Comparison of ENCODE assay signal across 8 mouse cellular contexts in the genomic region with DNA sequence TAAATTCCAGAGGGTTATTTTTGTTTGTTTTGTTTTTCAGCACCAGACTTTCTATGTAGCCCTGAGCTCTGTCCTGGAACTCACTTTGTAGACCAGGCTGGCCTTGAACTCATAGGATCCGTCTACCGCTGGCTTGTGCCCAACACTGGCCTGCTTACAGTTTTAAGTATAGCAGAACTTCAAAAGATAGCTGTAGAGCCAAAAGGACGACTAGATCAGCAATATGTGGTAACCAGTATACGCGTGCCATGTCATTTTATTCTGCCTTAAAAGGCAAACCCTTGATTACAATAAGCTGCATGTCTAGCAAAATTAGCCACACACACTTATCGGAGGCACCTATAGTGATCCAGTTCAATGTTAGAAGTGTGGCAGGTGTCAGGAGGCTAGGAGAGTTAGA. TPM values are rescaled to one million over a fixed set of nuclear protein-coding genes. Genes with fewer than 3 reads are reported as not detected.
DNase-seq lines count a peak whose midpoint lies in the region; ATAC-seq and TF ChIP-seq lines count a peak whose summit lies in the region.

No protein-coding gene starts in this region.

- peaks cover 6% of the 10 kb centered on the region for H3K4me1 ChIP-seq in thymus, adult 2 months (replicated peaks; ENCODE audit: control insufficient read depth, insufficient read depth, low read length)
- peaks cover 28% of the 10 kb centered on the region for H3K4me1 ChIP-seq in neural tube, embryonic 13.5 days (replicated peaks)

- 5% methylated on average over 6 of the region's 6 CpGs for WGBS in thymus, adult 2 months
- WGBS in neural tube, embryonic 13.5 days: 68% methylated on average over 6 of the region's 6 CpGs

- no peak for TF ChIP-seq POLR2A in thymus, adult 2 months (IDR thresholded peaks at IDR 0.05; ENCODE audit: control insufficient read depth, extremely low read depth, insufficient read depth, low read length, poor library complexity)

- H3K36me3 ChIP-seq in thymus, adult 2 months (ENCODE audit: control insufficient read depth, insufficient read depth, low read length): peaks cover 27% of the 10 kb centered on the region
- peaks cover 34% of the 10 kb centered on the region for H3K36me3 ChIP-seq in neural tube, embryonic 13.5 days

- peak; percentile 21 for DNase-seq in cerebellum, adult 9-11 months
- no peak for DNase-seq in cerebellum, adult 18-20 months
- DNase-seq in thymus, adult 2 months: no peak
- no peak for DNase-seq in thymus, postnatal 10 days (ENCODE audit: low spot score in 2 of 2)
- DNase-seq in induced T-regulatory cell, adult 2 months (ENCODE audit: low read depth): peak; percentile 58
- DNase-seq in right cerebral cortex, postnatal 14 days: no peak

- TF ChIP-seq CTCF in thymus, adult 2 months (IDR thresholded peaks at IDR 0.05; ENCODE audit: borderline replicate concordance, control insufficient read depth, extremely low read depth, insufficient read depth, low read length, poor library complexity): no peak

- H3K4me2 ChIP-seq in neural tube, embryonic 13.5 days: peak overlapping the region; percentile 80

- no peak overlapping the region; the same call in 1 of the 2 replicates for H3K4me3 ChIP-seq in thymus, adult 2 months (ENCODE audit: control insufficient read depth, insufficient read depth, low read length)
- H3K4me3 ChIP-seq in neural tube, embryonic 13.5 days: peak overlapping the region; percentile 87

- ATAC-seq in neural tube, embryonic 13.5 days (ENCODE audit: low read depth): no peak
- no peak for ATAC-seq in inflammation-experienced regulatory T-cells, adult 6 months

- H3K9me3 ChIP-seq in neural tube, embryonic 13.5 days: no peaks in the 10 kb centered on the region

- no peaks in the 10 kb centered on the region for H3K27me3 ChIP-seq in thymus, adult 2 months (ENCODE audit: control insufficient read depth, insufficient read depth, low read length)
- H3K27me3 ChIP-seq in neural tube, embryonic 13.5 days: no peaks in the 10 kb centered on the region

- peak overlapping the region; percentile 9; the same call in 1 of the 2 replicates for H3K27ac ChIP-seq in thymus, adult 2 months (ENCODE audit: control insufficient read depth, insufficient read depth, low read length)
- H3K27ac ChIP-seq in neural tube, embryonic 13.5 days (replicated peaks): 0 out of 2 replicates have a peak overlapping the region, but pooled peaks have one; percentile 33

- 0 out of 2 replicates have a peak overlapping the region, but pooled peaks have one; percentile 79 for H3K9ac ChIP-seq in neural tube, embryonic 13.5 days

RNA-seq across cellular contexts. Expression of gene Mcm6, which starts 1.2 kb away (rescaled TPM):
- 76.2 and 96.6 TPM in 2 replicates for polyA plus RNA-seq in thymus, adult 2 months (2012; rRNA removed)
- 66.4 and 74.4 TPM in 2 replicates for polyA plus RNA-seq in neural tube, embryonic 13.5 days (2015; fragmentation: Nextera tagmentation; extraction: Ambion mirVana)
- 100 to 1,000 TPM in 2 of 3 experiments, 10 to 100 TPM in 1; 93.0 to 227 (median 108) TPM for polyA plus RNA-seq in inflammation-experienced regulatory T-cells, adult 6 months (2017; shearing (Covaris generic))

RNA-seq across cellular contexts. Expression of gene Lct, which starts 30.2 kb away (rescaled TPM):
- polyA plus RNA-seq in thymus, adult 2 months (2012; rRNA removed): 0.15 and 0.19 TPM in 2 replicates
- polyA plus RNA-seq in neural tube, embryonic 13.5 days (2015; fragmentation: Nextera tagmentation; extraction: Ambion mirVana): 0.04 and 0.06 TPM in 2 replicates
- polyA plus RNA-seq in inflammation-experienced regulatory T-cells, adult 6 months (2017; shearing (Covaris generic)): under 1 TPM; 0.08 to 0.53 (median 0.17) TPM

RNA-seq across cellular contexts. Expression of gene Dars, which starts 58.9 kb away (rescaled TPM):
- polyA plus RNA-seq in thymus, adult 2 months (2012; rRNA removed): 16.3 and 17.6 TPM in 2 replicates
- 159 and 162 TPM in 2 replicates for polyA plus RNA-seq in neural tube, embryonic 13.5 days (2015; fragmentation: Nextera tagmentation; extraction: Ambion mirVana)
- 100 to 1,000 TPM; 149 to 161 (median 153) TPM for polyA plus RNA-seq in inflammation-experienced regulatory T-cells, adult 6 months (2017; shearing (Covaris generic))

Comparison
In these comparisons a context has a peak if more than half of its experiments do, and no peak if none do; other contexts are left out.
1. DNase-seq: peak in cerebellum, adult 9-11 months (single experiment) and induced T-regulatory cell, adult 2 months (single experiment); none in cerebellum, adult 18-20 months (0 of 2), thymus, adult 2 months (single experiment), thymus, postnatal 10 days (0 of 2) and right cerebral cortex, postnatal 14 days (single experiment).